Mouse (Mus musculus): Measurements from ENCODE around the gene Rfc4. TPM values are rescaled to one million over a fixed set of nuclear protein-coding genes. Genes with fewer than 3 reads are reported as not detected.
"Not testable (repeated sequence)": the region's sequence is repeated elsewhere in the genome, so short reads cannot be mapped to it uniquely, and the experiment has no call there.

The Rfc4 gene
- polyA plus RNA-seq, 1 experiment from 2014 or later = 226 TPM

- H3K9me3 ChIP-seq (replicated peaks) = no peaks in the 10 kb centered on the region
- H3K27me3 ChIP-seq (ENCODE audit: low read depth, poor library complexity, severe bottlenecking) = no peaks in the 10 kb centered on the region
- H3K36me3 ChIP-seq = peaks cover 43% of the 10 kb centered on the region
- peak within 1 kb of the TSS; percentile 99 for H3K27ac ChIP-seq
- DNase-seq (ENCODE audit: low spot score) = peak; percentile 91
- peaks cover 21% of the 10 kb centered on the region for H3K4me1 ChIP-seq
- H3K4me3 ChIP-seq = peak within 1 kb of the TSS; percentile 96
- WGBS = under 1% methylated on average over 71 of the region's 71 CpGs
Measured at GRCm38 (mm10) chr16:23107231-23107942, 20.1 kb downstream of the Rfc4 start, which contains the start of gene Eif4a2. Eif4a2 (plus strand) TSS chr16:23107444.

DNA sequence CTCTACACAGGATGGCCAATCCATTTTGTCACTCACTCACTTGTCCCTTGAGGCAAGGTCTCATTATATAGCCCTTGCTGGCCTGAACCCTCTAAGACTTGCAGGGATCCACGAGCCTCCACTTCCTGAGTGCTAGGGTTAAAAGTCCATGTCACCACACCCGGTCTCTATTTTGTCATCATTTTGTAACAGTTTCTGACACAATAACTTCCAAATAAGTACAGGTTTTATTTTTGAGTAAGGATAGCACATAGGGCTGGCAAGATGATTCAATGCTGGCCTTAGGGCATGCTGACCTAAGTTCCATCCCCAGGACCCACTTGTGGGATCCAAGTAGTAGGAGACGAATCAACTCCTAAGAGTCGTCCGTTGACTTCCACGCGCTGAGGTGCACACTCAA, 21.4 kb downstream of the Rfc4 start:
- peaks cover 22% of the 10 kb centered on the region for H3K4me1 ChIP-seq
- H3K9me3 ChIP-seq (replicated peaks) = no peaks in the 10 kb centered on the region
- H3K4me3 ChIP-seq = no peak overlapping the region
- H3K36me3 ChIP-seq = peaks cover 31% of the 10 kb centered on the region
- H3K27ac ChIP-seq = no peak overlapping the region
- WGBS = 75% methylated on average over 7 of the region's 7 CpGs
- DNase-seq (ENCODE audit: low spot score) = no peak
- H3K27me3 ChIP-seq (ENCODE audit: low read depth, poor library complexity, severe bottlenecking) = no peaks in the 10 kb centered on the region

DNA sequence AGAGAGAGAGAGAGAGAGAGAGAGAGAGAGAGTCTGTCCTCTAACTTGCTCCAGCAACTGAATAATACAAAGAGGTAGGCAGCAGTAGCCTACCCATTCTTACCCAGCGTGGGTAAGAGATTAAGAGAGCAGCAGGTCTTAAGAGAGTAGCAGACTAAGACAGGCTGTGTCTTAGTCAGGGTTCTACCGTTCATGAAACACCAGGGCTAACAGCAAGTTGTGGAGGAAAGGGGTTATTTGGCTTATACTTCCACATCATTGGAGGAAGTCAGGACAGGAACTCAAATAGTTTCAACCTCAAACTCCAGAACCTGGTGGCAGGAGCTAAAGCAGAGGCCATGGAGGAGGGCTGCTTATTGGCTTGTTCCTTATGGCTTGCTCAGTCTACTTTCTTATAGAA, 23.7 kb downstream of the Rfc4 start:
- Histone ChIP-seq H3K4me1 (peaks cover 25% of the 10 kb centered on the region), H3K4me3 (no peak overlapping the region), H3K9me3 (replicated peaks) (no peaks in the 10 kb centered on the region), H3K27ac (no peak overlapping the region), H3K36me3 (peaks cover 8% of the 10 kb centered on the region), H3K27me3 (ENCODE audit: low read depth, poor library complexity, severe bottlenecking) (no peaks in the 10 kb centered on the region)
- WGBS = 67% methylated on average over 2 of the region's 2 CpGs
- no peak for DNase-seq (ENCODE audit: low spot score)

- 45% methylated on average over 17 of the region's 17 CpGs for WGBS
- peaks cover 1% of the 10 kb centered on the region for H3K36me3 ChIP-seq
- H3K27ac ChIP-seq = peak overlapping the region; percentile 81
- no peak for DNase-seq (ENCODE audit: low spot score)
- no peaks in the 10 kb centered on the region for H3K9me3 ChIP-seq (replicated peaks)
- no peaks in the 10 kb centered on the region for H3K27me3 ChIP-seq (ENCODE audit: low read depth, poor library complexity, severe bottlenecking)
- H3K4me1 ChIP-seq = peaks cover 25% of the 10 kb centered on the region
- peak overlapping the region; percentile 55 for H3K4me3 ChIP-seq
Measured at GRCm38 (mm10) chr16:23103038-23103745, 24.3 kb downstream of the Rfc4 start.

GRCm38 (mm10) chr16:23102340-23103037, 25.0 kb downstream of the Rfc4 start:
- no peaks in the 10 kb centered on the region for H3K27me3 ChIP-seq (ENCODE audit: low read depth, poor library complexity, severe bottlenecking)
- H3K9me3 ChIP-seq (replicated peaks) = no peaks in the 10 kb centered on the region
- H3K4me3 ChIP-seq = peak overlapping the region; percentile 55
- peaks cover 25% of the 10 kb centered on the region for H3K4me1 ChIP-seq
- peak overlapping the region; percentile 81 for H3K27ac ChIP-seq
- H3K36me3 ChIP-seq = no peaks in the 10 kb centered on the region
- WGBS = 11% methylated on average over 15 of the region's 15 CpGs
- DNase-seq (ENCODE audit: low spot score) = peak; percentile 51

- Histone ChIP-seq H3K36me3 (no peaks in the 10 kb centered on the region), H3K4me1 (peaks cover 25% of the 10 kb centered on the region), H3K27me3 (ENCODE audit: low read depth, poor library complexity, severe bottlenecking) (no peaks in the 10 kb centered on the region), H3K9me3 (replicated peaks) (no peaks in the 10 kb centered on the region), H3K27ac (peak overlapping the region; percentile 80), H3K4me3 (peak overlapping the region; percentile 49)
- peak; percentile 44 for DNase-seq (ENCODE audit: low spot score)
- 6% methylated on average over 10 of the region's 10 CpGs for WGBS
Measured at GRCm38 (mm10) chr16:23100613-23101012, 26.9 kb downstream of the Rfc4 start.

- H3K27ac ChIP-seq = peak overlapping the region; percentile 80
- WGBS = 2% methylated on average over 9 of the region's 9 CpGs
Measured at GRCm38 (mm10) chr16:23100099-23100575, 27.4 kb downstream of the Rfc4 start.

GRCm38 (mm10) chr16:23099632-23100031, 27.9 kb downstream of the Rfc4 start:
- Histone ChIP-seq H3K4me1 (peaks cover 25% of the 10 kb centered on the region), H3K4me3 (peak overlapping the region; percentile 49), H3K9me3 (replicated peaks) (no peaks in the 10 kb centered on the region), H3K36me3 (no peaks in the 10 kb centered on the region), H3K27ac (peak overlapping the region; percentile 80), H3K27me3 (ENCODE audit: low read depth, poor library complexity, severe bottlenecking) (no peaks in the 10 kb centered on the region)
- WGBS = 12% methylated on average over 12 of the region's 12 CpGs
- peak; percentile 39 for DNase-seq (ENCODE audit: low spot score)

More at GRCm38 (mm10) chr16:23100099-23100575, 27.4 kb downstream of the Rfc4 start:
- no peaks in the 10 kb centered on the region for H3K27me3 ChIP-seq (ENCODE audit: low read depth, poor library complexity, severe bottlenecking)
- peak; percentile 73 for DNase-seq (ENCODE audit: low spot score)
- H3K36me3 ChIP-seq = no peaks in the 10 kb centered on the region
- H3K4me1 ChIP-seq = peaks cover 25% of the 10 kb centered on the region
- H3K9me3 ChIP-seq (replicated peaks) = no peaks in the 10 kb centered on the region
- peak overlapping the region; percentile 49 for H3K4me3 ChIP-seq

DNA sequence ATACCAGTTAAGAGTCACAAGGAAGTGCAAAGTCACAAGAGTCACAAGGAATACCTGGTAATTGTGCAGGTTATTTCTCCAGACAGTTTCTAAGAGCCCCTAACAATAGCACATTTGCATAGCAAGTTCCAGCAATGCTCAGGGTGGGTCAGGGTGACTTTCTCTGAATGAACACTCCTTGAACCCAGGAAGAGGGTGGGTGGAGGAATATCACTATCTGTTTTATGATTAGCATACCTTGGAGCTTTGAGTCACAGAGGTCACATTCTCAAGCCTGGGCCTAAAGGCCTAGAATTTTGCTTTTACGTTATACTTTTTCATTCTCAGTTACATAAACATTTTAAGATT, 29.5 kb downstream of the Rfc4 start:
- H3K4me3 ChIP-seq; H3K27me3 ChIP-seq (ENCODE audit: low read depth, poor library complexity, severe bottlenecking); H3K36me3 ChIP-seq; DNase-seq (ENCODE audit: low spot score); H3K9me3 ChIP-seq (replicated peaks); H3K27ac ChIP-seq: not testable (repeated sequence)
- 96% methylated on average over 1 of the region's 1 CpGs for WGBS
- peaks cover 25% of the 10 kb centered on the region for H3K4me1 ChIP-seq

GRCm38 (mm10) chr16:23097290-23098104, 30.0 kb downstream of the Rfc4 start:
- H3K27ac ChIP-seq; DNase-seq (ENCODE audit: low spot score); H3K9me3 ChIP-seq (replicated peaks); H3K4me3 ChIP-seq; H3K36me3 ChIP-seq; H3K27me3 ChIP-seq (ENCODE audit: low read depth, poor library complexity, severe bottlenecking): not testable (repeated sequence)
- peaks cover 20% of the 10 kb centered on the region for H3K4me1 ChIP-seq
- WGBS = 91% methylated on average over 8 of the region's 8 CpGs

- not testable (repeated sequence) for H3K36me3 ChIP-seq; DNase-seq (ENCODE audit: low spot score); H3K9me3 ChIP-seq (replicated peaks); H3K27me3 ChIP-seq (ENCODE audit: low read depth, poor library complexity, severe bottlenecking); H3K27ac ChIP-seq; H3K4me3 ChIP-seq
- peaks cover 17% of the 10 kb centered on the region for H3K4me1 ChIP-seq
- WGBS = 96% methylated on average over 1 of the region's 1 CpGs
Measured at GRCm38 (mm10) chr16:23096886-23097285, 30.7 kb downstream of the Rfc4 start.

DNA sequence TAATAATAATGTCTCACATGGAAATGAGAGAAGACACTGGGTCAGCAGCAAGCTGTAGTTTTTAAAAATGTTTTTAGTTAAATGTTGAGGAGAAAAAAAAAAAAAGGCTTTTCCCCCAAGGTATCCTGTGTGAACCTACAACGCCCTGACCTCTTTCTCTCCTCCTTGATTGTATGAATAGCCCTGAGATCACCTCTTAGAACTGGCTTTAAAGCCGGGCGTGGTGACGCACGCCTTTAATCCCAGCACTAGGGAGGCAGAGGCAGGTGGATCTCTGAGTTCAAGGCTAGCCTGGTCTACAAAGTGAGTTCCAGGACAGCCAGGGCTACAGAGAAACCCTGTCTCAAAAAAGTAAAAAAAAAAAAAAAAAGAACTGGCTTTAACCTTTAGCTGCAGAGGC, 32.0 kb downstream of the Rfc4 start:
- 97% methylated on average over 5 of the region's 5 CpGs for WGBS
- H3K9me3 ChIP-seq (replicated peaks); H3K27ac ChIP-seq; DNase-seq (ENCODE audit: low spot score); H3K27me3 ChIP-seq (ENCODE audit: low read depth, poor library complexity, severe bottlenecking); H3K4me3 ChIP-seq; H3K36me3 ChIP-seq: not testable (repeated sequence)
- H3K4me1 ChIP-seq = peaks cover 13% of the 10 kb centered on the region

All from limb, embryonic 10.5 days (tissue).